Mouse (Mus musculus): ENCODE results near the gene Tmem11.
"Not testable (repeated sequence)": the region's sequence is repeated elsewhere in the genome, so short reads cannot be mapped to it uniquely, and the experiment has no call there.

The Tmem11 gene

GRCm38 (mm10) chr11:60878675-60879294, at the start of gene Tmem11:
Gene Tmem11 (minus strand): TSS chr11:60879272.
- DNase-seq (ENCODE audit: low read depth): peak; percentile 97

DNA sequence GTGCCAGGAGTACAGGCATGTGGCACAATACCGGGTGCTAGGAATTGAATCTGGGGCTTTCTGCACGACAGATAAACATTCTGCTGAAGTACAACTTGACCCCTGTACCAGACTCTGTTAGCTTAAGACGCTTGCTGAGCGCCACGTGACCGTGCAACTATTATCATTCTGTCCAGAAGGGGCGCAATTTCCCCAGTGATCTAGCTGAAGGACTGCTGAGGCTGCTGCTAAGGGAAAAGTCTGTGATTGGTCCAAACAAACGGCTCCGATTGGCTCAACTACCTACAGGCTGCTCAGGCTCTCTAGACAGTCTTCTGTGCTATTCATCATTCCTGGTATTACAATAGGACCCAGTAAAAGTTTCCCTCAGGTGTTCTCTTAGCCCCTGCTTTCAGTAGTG, 48.2 kb upstream of the Tmem11 start:
- peak; percentile 94 for DNase-seq (ENCODE audit: low read depth)

DNA sequence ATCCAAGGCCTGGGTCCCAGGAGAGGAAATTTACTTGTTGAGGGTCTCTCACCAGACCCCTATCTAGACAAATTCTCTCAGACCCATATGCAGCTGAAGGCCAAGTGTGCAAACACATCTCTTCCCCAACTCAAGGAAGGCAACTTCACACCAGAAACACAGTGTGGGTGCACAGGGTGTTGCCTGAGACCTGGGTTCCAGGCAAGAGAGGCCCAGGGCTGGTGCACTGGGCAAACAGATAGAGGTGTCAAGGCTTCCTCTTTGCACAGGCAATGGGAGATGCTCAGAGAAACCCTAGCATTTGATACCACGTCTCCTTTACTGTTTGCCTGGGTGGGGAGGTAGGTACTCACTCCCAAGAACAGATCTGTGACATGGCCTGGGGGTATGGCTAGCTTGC, 45.9 kb upstream of the Tmem11 start:
- no peak for DNase-seq (ENCODE audit: low read depth)

DNA sequence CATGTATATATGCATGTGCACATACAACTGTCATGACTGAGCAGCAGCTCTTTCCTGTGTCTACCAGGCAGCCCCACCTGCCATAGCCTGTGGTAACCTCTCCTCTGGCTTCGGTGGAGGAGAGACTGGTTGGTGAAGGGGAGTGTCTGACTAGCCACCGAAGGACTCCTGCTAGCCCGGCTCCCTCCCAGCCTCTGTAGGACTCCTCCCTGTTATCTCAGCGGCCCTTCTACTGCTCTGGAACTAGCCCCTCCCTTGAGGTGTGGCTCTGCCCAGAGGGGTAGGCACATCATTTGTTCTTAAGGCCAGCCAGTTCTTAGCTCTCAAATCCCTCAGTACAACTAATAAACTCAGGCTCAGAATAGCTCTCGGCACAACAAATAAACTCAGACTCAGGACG, 45.4 kb upstream of the Tmem11 start:
- no peak for DNase-seq (ENCODE audit: low read depth)

- no peak for DNase-seq (ENCODE audit: low read depth)
These were observed 43.9 kb upstream of the Tmem11 start for GRCm38 (mm10) chr11:60922964-60923363.

DNA sequence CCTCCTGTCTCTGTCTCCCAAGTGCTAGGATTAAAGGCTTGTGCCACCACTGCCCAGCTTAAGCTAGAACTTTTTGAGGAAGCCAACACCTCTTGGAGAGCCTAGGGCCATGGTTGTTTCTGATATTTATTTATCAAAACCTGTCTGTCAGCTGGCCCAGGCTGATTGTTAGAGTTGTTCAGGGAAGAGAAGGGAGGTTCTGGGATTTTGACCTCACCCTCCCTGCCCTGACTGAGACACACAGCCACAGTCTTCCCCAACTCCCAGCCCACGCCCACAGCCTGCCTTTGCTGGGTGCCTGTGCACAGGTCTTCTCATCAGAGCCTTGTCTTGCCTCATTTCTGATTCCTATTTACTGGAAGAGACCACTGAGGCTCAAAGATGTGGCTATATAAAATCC, 43.1 kb upstream of the Tmem11 start:
- no peak for DNase-seq (ENCODE audit: low read depth)

GRCm38 (mm10) chr11:60920021-60920420, 40.9 kb upstream of the Tmem11 start:
- no peak for DNase-seq (ENCODE audit: low read depth)

DNA sequence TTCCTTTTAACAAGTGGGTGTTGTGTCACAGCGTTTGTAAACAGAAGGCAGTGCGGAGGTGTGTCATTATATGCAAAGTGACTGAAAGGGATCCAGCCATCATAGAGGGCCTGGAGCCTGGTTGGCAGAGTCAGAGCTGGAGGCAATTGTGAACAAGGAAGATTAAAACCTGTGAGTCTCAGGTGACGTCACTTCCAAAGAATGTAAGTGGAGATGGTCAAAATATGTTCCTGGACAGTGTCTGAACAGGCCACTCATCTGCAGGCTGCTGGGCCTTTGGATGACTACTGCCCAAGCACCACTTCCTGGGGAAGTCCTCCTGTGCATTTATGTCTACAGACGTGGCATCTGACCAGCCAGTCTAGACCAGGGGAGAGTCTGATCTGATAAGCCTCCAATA, 36.1 kb upstream of the Tmem11 start:
- DNase-seq (ENCODE audit: low read depth): peak; percentile 45

GRCm38 (mm10) chr11:60914491-60914890, 35.4 kb upstream of the Tmem11 start, which contains the start of gene Natd1:
Gene Natd1 (minus strand): TSS chr11:60914750.
- DNase-seq (ENCODE audit: low read depth): no peak

DNA sequence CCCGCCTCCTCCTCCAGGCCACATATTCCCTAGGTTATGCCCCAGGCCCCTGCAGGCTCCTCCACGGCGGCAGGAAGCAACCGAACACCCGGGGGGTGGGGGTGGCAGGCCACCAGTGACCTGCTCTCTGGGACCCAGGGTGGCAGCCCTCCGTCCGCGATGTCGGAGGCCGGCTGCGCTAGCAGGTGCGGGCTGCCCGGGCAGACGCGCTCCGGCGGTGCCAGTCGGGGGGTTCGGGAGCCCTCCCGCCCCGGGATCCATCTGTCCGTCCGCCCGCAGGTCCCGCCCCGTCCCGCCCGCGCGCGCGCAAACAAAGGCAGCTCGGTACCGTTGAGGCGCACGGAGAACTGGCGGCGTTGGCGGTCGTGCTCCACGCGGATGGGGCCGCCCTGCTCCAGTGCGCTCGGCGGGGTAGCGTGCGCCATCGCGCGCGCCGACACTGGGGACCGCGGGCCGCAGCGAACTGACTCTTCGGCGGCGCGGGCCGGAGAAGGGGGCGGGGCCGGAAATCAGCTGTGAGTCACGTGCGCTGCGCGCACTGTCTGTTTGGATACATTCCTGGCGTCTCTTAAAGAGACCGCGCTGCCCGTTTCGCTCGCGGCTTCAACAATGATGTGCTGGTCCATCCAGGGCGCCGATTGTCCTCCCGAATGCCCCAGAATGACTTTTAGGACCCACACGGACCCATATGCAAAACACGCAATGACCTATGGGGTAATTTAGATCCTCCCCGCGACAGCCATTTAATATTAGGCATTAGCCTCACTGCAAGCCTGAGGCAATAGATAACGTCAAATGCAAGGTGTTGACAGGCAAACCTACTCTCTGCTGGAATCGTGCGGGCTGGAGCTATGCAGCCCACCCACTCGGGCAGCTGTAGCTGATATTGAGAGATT, 34.5 kb upstream of the Tmem11 start:
- DNase-seq (ENCODE audit: low read depth): peak; percentile 89

GRCm38 (mm10) chr11:60912525-60912973, 33.5 kb upstream of the Tmem11 start:
- peak; percentile 27 for DNase-seq (ENCODE audit: low read depth)

GRCm38 (mm10) chr11:60909626-60910025, 30.6 kb upstream of the Tmem11 start:
- no peak for DNase-seq (ENCODE audit: low read depth)

DNA sequence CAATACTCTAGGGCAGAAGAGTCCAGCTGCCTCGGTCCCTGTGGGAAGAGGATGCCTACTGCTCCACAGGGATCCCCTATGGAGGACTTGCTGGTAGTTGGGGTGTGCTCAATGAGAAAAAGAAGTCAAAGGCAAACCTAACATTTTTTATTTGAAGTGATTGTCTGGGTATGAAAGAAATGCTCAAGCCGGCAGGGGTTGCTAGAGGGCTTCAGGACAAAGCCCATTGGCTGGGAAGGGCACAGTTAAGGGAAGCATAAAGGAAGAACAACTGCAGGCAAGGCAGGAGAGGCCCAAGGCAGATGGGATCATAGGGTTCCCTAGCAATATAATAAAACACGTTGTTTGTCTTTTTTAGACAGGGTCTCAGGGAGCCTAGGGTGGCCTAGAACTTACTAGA, 29.0 kb upstream of the Tmem11 start:
- DNase-seq (ENCODE audit: low read depth): no peak

DNA sequence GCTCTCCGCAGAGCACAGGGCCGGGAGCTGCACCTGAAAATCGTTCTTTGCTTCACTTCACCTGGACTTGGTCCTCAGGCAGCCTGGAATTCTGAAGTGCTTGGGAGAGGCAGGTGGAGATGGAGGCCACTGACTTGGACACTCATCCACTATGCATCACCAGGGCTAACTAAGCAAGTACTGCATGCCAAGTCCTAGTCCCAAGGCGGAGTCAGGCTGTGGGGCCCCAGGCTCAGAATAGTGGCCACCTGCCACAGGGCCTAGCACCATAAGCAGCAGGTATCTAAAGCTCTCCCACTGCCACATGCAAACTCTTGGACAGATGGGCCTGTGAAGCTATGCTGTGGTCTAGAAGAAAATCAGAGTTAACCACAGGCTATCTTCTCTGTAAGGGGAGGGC, 27.4 kb upstream of the Tmem11 start:
- DNase-seq (ENCODE audit: low read depth): no peak

- DNase-seq (ENCODE audit: low read depth): no peak
These were observed 26.5 kb upstream of the Tmem11 start for GRCm38 (mm10) chr11:60905407-60906120.

DNA sequence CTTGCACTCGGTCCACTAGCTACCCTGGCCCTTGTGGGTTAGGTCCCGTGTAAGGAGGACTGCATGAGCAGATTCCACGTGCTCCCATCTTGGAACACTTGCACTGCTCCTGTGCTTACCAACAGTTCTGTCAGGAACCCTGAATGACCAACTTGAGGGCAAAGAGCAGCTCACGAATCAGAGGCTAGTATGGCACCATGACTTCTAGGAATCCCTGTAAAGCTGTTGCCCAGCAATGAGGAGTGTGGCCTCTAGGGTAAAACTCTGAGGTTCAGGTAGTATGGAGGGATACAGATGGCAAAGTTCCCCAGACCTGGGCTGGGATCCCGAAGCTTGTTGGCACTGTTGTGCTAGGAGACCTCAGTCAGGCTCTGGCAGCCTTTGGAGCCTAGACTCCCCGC, 24.6 kb upstream of the Tmem11 start:
- no peak for DNase-seq (ENCODE audit: low read depth)

DNA sequence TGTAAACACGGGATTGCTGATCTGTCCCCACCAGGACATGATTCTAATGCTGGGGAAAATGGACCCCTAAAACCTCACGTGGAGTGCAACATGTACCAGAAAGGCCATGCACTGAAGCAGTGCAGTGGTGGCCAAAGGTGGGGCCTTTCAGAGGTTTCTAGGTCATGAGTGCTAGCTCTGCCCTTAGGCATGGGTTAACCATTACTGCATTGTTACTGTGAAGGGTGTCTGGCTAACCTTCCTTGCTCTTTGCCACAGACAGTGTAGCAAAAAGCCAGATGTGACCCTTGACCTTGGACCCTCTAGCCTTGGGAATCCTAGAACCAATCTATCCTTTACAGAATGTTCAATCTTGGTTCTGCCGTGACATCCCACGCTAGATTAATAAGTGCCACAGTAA, 23.4 kb upstream of the Tmem11 start:
- DNase-seq (ENCODE audit: low read depth): no peak

DNA sequence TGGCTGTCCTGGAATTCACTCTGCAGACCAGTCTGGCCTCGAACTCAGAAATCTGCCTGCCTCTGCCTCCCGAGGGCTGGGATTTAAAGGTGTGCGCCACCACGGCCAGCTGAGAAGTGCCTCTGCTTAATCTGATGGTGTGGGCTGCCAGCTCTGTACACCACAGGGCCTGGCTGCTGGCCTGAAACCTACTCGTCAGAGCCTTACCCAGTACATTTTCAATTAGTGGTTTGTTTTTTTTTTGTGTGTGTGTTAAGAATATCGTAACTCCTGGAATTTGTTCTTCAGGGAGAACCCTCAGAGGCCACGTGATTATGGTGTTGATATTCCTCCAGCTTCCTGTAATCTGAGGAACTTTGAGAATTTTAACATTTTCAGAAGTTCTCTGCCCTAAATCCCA, 22.9 kb upstream of the Tmem11 start:
- no peak for DNase-seq (ENCODE audit: low read depth)

GRCm38 (mm10) chr11:60895915-60896314, 16.8 kb upstream of the Tmem11 start:
- DNase-seq (ENCODE audit: low read depth): no peak

- no peak for DNase-seq (ENCODE audit: low read depth)
These were observed 11.7 kb upstream of the Tmem11 start for GRCm38 (mm10) chr11:60890744-60891143.

DNA sequence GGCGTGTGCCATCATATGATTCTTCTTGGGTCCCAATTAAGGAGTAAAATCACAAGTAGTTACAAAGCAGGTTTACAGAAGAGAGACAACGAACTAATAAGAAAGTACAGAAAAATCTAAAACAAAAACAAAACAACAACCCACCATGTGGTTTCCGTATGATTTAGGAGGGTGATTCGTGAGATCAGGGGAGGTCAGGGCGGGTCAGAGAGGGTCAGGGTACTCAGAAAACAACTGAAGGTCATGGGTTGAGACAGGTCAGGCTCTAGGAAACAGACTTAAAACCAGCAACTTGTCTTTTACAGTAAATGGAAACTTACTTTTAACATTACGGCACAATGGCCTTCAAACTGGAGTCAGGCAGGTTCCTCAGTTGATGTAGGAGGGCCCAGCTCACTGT, 11.2 kb upstream of the Tmem11 start:
- DNase-seq (ENCODE audit: low read depth): no peak

GRCm38 (mm10) chr11:60889861-60890260, 10.8 kb upstream of the Tmem11 start:
- peak; percentile 46 for DNase-seq (ENCODE audit: low read depth)

DNA sequence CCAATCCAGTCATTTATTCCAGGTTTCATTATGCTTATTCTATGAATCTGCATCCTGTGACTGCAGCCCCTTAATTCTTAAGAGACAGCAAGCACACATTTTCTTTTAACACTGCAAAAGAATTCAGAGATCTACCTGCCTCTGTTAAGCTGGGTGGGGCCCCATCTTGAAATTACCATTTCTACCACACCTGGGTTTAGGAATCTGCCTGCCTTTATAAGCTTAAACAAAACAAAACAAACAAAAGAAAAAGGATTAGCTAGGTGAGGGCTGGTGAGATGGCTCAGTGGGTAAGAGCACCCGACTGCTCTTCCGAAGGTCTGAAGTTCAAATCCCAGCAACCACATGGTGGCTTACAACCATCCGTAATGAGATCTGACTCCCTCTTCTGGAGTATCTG, 7.9 kb upstream of the Tmem11 start:
- not testable (repeated sequence) for DNase-seq (ENCODE audit: low read depth)

All from 416B (cell line).